Mouse (Mus musculus) right cerebral cortex, postnatal 10 days (tissue): Measurements from ENCODE around the gene Defb46.

ENCODE experiments used
- DNase-seq, 2 experiments: peaks; one replicate each; pipeline ENCODE4 v3.0.0; 2021; ENCODE audit warnings: low spot score in 2 of 2

Defb46 gene

GRCm38 (mm10) chr8:19239616-19240015 lies at the start of gene Defb46:
Gene Defb46, plus strand, starts transcription at chr8:19239916.
- DNase-seq = no peak

- DNase-seq = no peak
These were observed 14.6 kb upstream of the Defb46 start, which contains the start of gene Defb6 for GRCm38 (mm10) chr8:19225161-19225560. Gene Defb6, plus strand, starts transcription at chr8:19225478.

- DNase-seq = no peak
These were observed 1.6 kb upstream of the Defb46 start for GRCm38 (mm10) chr8:19238101-19238500.

DNA sequence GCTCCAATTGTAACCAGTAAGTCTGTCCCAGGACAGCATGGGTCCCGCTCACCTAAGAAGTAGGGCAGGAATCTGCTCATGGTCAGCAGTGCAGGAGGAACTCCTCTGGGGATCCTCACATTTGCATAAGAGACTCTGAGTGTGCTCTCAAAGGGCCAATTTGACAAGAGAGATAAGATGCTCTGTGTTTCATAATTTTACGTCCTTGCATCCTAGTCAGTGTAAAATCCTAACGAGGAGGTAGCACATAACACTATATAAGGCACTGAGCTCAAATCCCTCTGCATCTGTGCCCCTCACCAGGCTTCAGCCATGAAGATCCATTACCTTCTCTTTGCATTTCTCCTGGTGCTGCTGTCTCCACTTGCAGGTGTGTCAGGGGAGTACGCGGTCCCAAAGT lies 7.6 kb downstream of the Defb46 start, which contains the start of gene Defb5:
Gene Defb5 (plus strand): TSS at position 301 of the 400 bp plus-strand sequence.
- DNase-seq = no peak

DNA sequence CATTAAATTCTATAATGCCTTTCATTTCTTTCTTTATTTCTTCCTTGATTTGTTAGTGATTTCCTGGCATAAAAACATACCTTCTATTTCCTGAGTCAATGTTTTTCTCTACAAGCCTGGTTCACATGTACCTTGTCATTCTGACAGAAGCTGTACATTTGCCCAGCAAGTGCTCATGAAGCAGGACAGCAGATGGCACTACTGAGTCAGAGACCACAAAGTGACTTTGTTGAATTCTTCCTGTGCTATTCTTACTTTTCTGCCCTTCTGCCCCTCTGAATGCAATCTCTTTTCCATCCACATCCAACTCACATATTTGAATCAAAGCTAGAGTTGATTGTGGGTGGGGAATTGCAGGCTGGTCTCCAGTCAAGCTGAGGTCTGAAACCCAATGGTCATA lies 18.4 kb downstream of the Defb46 start:
- DNase-seq = no peak

GRCm38 (mm10) chr8:19259667-19260066 lies 20.0 kb downstream of the Defb46 start:
- DNase-seq = no peak
